Mouse (Mus musculus) erythroblast, embryonic 14.5 days (primary cell): ENCODE measurements around the gene Dcun1d2.

Experiments used
- GATA1 ChIP-seq: IDR thresholded peaks from 2 replicates; pipeline ENCODE4 v1.6.1; 2012; ENCODE audit warnings: low read length, inconsistent platforms, mixed read lengths
- TAL1 ChIP-seq: IDR thresholded peaks from 3 replicates; pipeline ENCODE4 v1.6.1; 2012; ENCODE audit warnings: low read length, inconsistent platforms, mixed read lengths

DNA sequence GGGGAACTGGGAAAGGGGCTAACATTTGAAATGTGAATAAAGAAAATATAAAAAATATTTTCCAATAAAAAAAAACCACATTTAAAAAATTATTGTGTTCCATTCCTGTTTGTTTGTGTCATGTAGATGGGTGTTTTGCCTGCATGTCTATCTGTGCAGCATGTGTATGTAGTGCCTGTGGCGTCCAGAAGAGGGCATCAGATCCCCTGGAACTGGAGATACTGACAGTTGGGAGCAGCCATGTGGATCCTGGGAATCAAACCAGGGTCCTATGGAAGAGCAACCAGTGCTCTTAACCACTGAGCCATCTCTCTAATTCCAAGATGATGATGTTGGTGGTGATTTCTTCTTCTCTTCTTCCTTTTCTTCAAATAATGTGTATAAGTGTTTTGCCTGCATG lies 46.7 kb upstream of the Dcun1d2 start:
- TF ChIP-seq TAL1 (no peak), GATA1 (no peak)
